Mouse (Mus musculus) kidney, adult 10 weeks (tissue): Measurements from ENCODE around the gene Myom1. TPM values are rescaled to one million over a fixed set of nuclear protein-coding genes. Genes with fewer than 3 reads are reported as not detected.

Experiments used
- polyA plus RNA-seq: library from polyadenylated mRNA; stranded (reverse); fragments of 350-450 nt; fragmentation: Illumina TruSeq; extraction: RNeasy Lipid Tissue Mini Kit (QIAGEN cat#74804); gene quantifications from one replicate; pipeline ENCODE4 v1.2.3, GENCODE M21; 2014; ENCODE audit warnings: low read depth, low replicate concordance

Gene Myom1
- 1.9 TPM for polyA plus RNA-seq

GRCm38 (mm10) chr17:71002081-71002743 is at the start of gene Myom1:
Gene Myom1, plus strand, starts transcription at chr17:71002633.

GRCm38 (mm10) chr17:71002744-71003094 is 286 bp downstream of the Myom1 start, which contains the start of gene Myl12a:
Gene Myl12a, minus strand, starts transcription at chr17:71002878.

Other genes with a start within 250 kb of the Myom1 start
- 20.7 TPM for gene Tgif1, start 149.1 kb upstream of the Myom1 start, polyA plus RNA-seq
- gene Myl12a, start 245 bp downstream of the Myom1 start, polyA plus RNA-seq = 188 TPM
- 44.3 TPM for gene Lpin2, start 179.9 kb downstream of the Myom1 start, polyA plus RNA-seq